Mouse (Mus musculus): ENCODE data around the gene Vps26c. TPM values are rescaled to one million over a fixed set of nuclear protein-coding genes. Genes with fewer than 3 reads are reported as not detected.
A peak's percentile ranks its signal among the peaks of the same experiment; 100 is the strongest.
"Not testable (repeated sequence)": the region's sequence is repeated elsewhere in the genome, so short reads cannot be mapped to it uniquely, and the experiment has no call there.

The Vps26c gene
- total RNA-seq, 2 experiments from 2014 or later = 28.2 to 30.9 TPM

GRCm38 (mm10) chr16:94507071-94507470 lies 19.6 kb downstream of the Vps26c start:
- intact Hi-C loops (cut with DNase I) = no loop called here
- no peak for DNase-seq

- no peak for DNase-seq
- intact Hi-C loops (cut with DNase I) = no loop called here
These were observed 22.4 kb downstream of the Vps26c start for GRCm38 (mm10) chr16:94504192-94504591.

- peak; percentile 62 to 71 for DNase-seq
- intact Hi-C loops (cut with DNase I) = no loop called here
These were observed 28.7 kb downstream of the Vps26c start for GRCm38 (mm10) chr16:94497911-94498310.

- intact Hi-C loops (cut with DNase I); DNase-seq: not testable (repeated sequence)
These were observed 29.5 kb downstream of the Vps26c start for GRCm38 (mm10) chr16:94497176-94497575.

GRCm38 (mm10) chr16:94489326-94489725 lies 37.3 kb downstream of the Vps26c start:
- DNase-seq = no peak
- intact Hi-C loops (cut with DNase I) = no loop called here

GRCm38 (mm10) chr16:94487341-94487740 lies 39.3 kb downstream of the Vps26c start:
- intact Hi-C loops (cut with DNase I) = no loop called here
- DNase-seq = no peak

- intact Hi-C loops (cut with DNase I) = no loop called here
- DNase-seq = no peak
These were observed 41.7 kb downstream of the Vps26c start for GRCm38 (mm10) chr16:94484752-94485535.

- peak; percentile 71 to 74 for DNase-seq
- intact Hi-C loops (cut with DNase I) = loop anchor here (5.0 kb wide), 1 partner anchor 94 kb away; no protein-coding TSS in a partner anchor
These were observed 53.4 kb downstream of the Vps26c start for GRCm38 (mm10) chr16:94473086-94473822.

GRCm38 (mm10) chr16:94472515-94472951 lies 54.1 kb downstream of the Vps26c start:
- peak; percentile 83 to 87 for DNase-seq
- intact Hi-C loops (cut with DNase I) = loop anchor here (5.0 kb wide), 1 partner anchor 95 kb away; no protein-coding TSS in a partner anchor

- no peak for DNase-seq
- intact Hi-C loops (cut with DNase I) = loop anchor here (5.0 kb wide), 1 partner anchor 149 kb away; no protein-coding TSS in a partner anchor
These were observed 58.2 kb downstream of the Vps26c start for GRCm38 (mm10) chr16:94468391-94468790.

- intact Hi-C loops (cut with DNase I) = loop anchor here (5.0 kb wide), 1 partner anchor 150 kb away; no protein-coding TSS in a partner anchor
- DNase-seq = peak; percentile 62 to 70
These were observed 59.1 kb downstream of the Vps26c start for GRCm38 (mm10) chr16:94467337-94468055.

- intact Hi-C loops (cut with DNase I) = loop anchor here (5.0 kb wide), 1 partner anchor 151 kb away; no protein-coding TSS in a partner anchor
These were observed 60.3 kb downstream of the Vps26c start for GRCm38 (mm10) chr16:94466317-94466716.

GRCm38 (mm10) chr16:94465900-94466299 lies 60.7 kb downstream of the Vps26c start:
- intact Hi-C loops (cut with DNase I) = loop anchor here (5.0 kb wide), 1 partner anchor 151 kb away; no protein-coding TSS in a partner anchor
- DNase-seq = no peak

More at GRCm38 (mm10) chr16:94466317-94466716, 60.3 kb downstream of the Vps26c start:
- not testable (repeated sequence) for DNase-seq

GRCm38 (mm10) chr16:94464067-94464466 lies 62.6 kb downstream of the Vps26c start:
- intact Hi-C loops (cut with DNase I) = no loop called here
- DNase-seq = no peak

- DNase-seq = no peak
- intact Hi-C loops (cut with DNase I) = no loop called here
These were observed 72.5 kb downstream of the Vps26c start for GRCm38 (mm10) chr16:94454146-94454545.

GRCm38 (mm10) chr16:94452768-94453167 lies 73.9 kb downstream of the Vps26c start:
- no peak for DNase-seq
- intact Hi-C loops (cut with DNase I) = no loop called here

GRCm38 (mm10) chr16:94451545-94452488 lies 74.8 kb downstream of the Vps26c start:
- DNase-seq = no peak
- intact Hi-C loops (cut with DNase I) = no loop called here

GRCm38 (mm10) chr16:94449632-94450031 lies 77.0 kb downstream of the Vps26c start:
- intact Hi-C loops (cut with DNase I) = no loop called here
- DNase-seq = no peak

GRCm38 (mm10) chr16:94449151-94449550 lies 77.5 kb downstream of the Vps26c start:
- no peak for DNase-seq
- intact Hi-C loops (cut with DNase I) = no loop called here

Measured in heart, postnatal 10 days (tissue).